Mouse (Mus musculus) CH12.LX (cell line): ENCODE data around the gene Ankrd13c. TPM values are rescaled to one million over a fixed set of nuclear protein-coding genes. Genes with fewer than 3 reads are reported as not detected.

Source experiments
- DNase-seq: peaks from one replicate; pipeline ENCODE4 v3.0.0-alpha.2; 2013; ENCODE audit errors: extremely low read depth
- H3K27ac ChIP-seq: 2 replicates; pipeline ENCODE4 v1.5.1; 2012; ENCODE audit warnings: low read depth, mild to moderate bottlenecking, control low read depth, moderate library complexity; ENCODE audit not compliant: insufficient read depth
- H3K27me3 ChIP-seq: replicated peaks from 2 replicates; pipeline ENCODE3; 2012; ENCODE audit warnings: inconsistent platforms
- H3K36me3 ChIP-seq, 2 experiments: replicated peaks in 1 of 2; 2 replicates each; pipeline versions ENCODE3 to v1.6.1; 2012; ENCODE audit warnings: inconsistent platforms in 1 of 2, low read length in 1 of 2, mild to moderate bottlenecking in 1 of 2, mixed read lengths in 1 of 2, moderate library complexity in 1 of 2; ENCODE audit not compliant: control insufficient read depth in 1 of 2, insufficient read depth in 1 of 2
- H3K4me1 ChIP-seq, 2 experiments: 2 replicates each; pipeline ENCODE4 v1.6.1; 2012; ENCODE audit warnings: inconsistent platforms in 1 of 2, moderate library complexity in 1 of 2; ENCODE audit not compliant: insufficient read depth in 2 of 2, control insufficient read depth in 1 of 2
- H3K4me2 ChIP-seq: 2 replicates; pipeline ENCODE4 v1.6.1; 2012; ENCODE audit warnings: low read depth, mild to moderate bottlenecking, control low read depth; ENCODE audit not compliant: poor library complexity, insufficient read depth, severe bottlenecking
- H3K4me3 ChIP-seq, 3 experiments: fragments of 150-350 bp in 1 of 3; sonication (generic) in 1 of 3; replicated peaks in 1 of 3; 2 replicates each; pipeline versions ENCODE3 to v1.5.1; 2011 to 2012; ENCODE audit warnings: low read depth in 2 of 3, low read length in 2 of 3, mild to moderate bottlenecking in 2 of 3, moderate library complexity in 2 of 3, control low read depth in 1 of 3, improper control_type of control experiment in 1 of 3, inconsistent platforms in 1 of 3, mixed read lengths in 1 of 3; ENCODE audit not compliant: poor library complexity in 1 of 3
- H3K79me2 ChIP-seq: replicated peaks from 2 replicates; pipeline ENCODE4 v1.6.1; 2012; ENCODE audit warnings: mild to moderate bottlenecking, moderate library complexity; ENCODE audit not compliant: control insufficient read depth, poor library complexity, insufficient read depth, severe bottlenecking; ENCODE audit errors: extremely low read depth
- H3K9ac ChIP-seq: 2 replicates; pipeline ENCODE4 v1.6.1; 2012; ENCODE audit warnings: low read depth, mild to moderate bottlenecking, control low read depth, moderate library complexity; ENCODE audit not compliant: insufficient read depth
- H3K9me3 ChIP-seq: replicated peaks from 2 replicates; pipeline ENCODE3; 2012; ENCODE audit warnings: low read length, inconsistent platforms, mixed read lengths
- CTCF ChIP-seq, 2 experiments: IDR thresholded peaks in 1 of 2; conservative IDR thresholded peaks in 1 of 2; 2 replicates each; pipeline ENCODE4 v1.5.1; 2011 to 2012; ENCODE audit warnings: low read depth in 2 of 2, low read length in 2 of 2, improper control_type of control experiment in 1 of 2, inconsistent platforms in 1 of 2, mild to moderate bottlenecking in 1 of 2, moderate library complexity in 1 of 2
- E2F4 ChIP-seq: IDR thresholded peaks from 2 replicates; pipeline ENCODE4 v1.6.1; 2011; ENCODE audit warnings: low read depth, low read length, improper control_type of control experiment; ENCODE audit not compliant: insufficient replicate concordance
- ELF1 ChIP-seq: IDR thresholded peaks from 2 replicates; pipeline ENCODE4 v1.6.1; 2014; ENCODE audit warnings: low read depth, mild to moderate bottlenecking, inconsistent platforms, low read length, improper control_type of control experiment
- ETS1 ChIP-seq: conservative IDR thresholded peaks from 2 replicates; pipeline ENCODE4 v1.6.1; 2012; ENCODE audit warnings: low read depth, mild to moderate bottlenecking, inconsistent platforms, low read length, improper control_type of control experiment, moderate library complexity
- HCFC1 ChIP-seq: IDR thresholded peaks from 2 replicates; pipeline ENCODE4 v1.6.1; 2012; ENCODE audit warnings: low read depth, mild to moderate bottlenecking, inconsistent platforms, low read length, improper control_type of control experiment
- JUN ChIP-seq: IDR thresholded peaks from 2 replicates; pipeline ENCODE4 v1.6.1; 2011; ENCODE audit warnings: low read depth, mild to moderate bottlenecking, low read length, improper control_type of control experiment, moderate library complexity; ENCODE audit not compliant: insufficient read depth
- JUND ChIP-seq: conservative IDR thresholded peaks from 2 replicates; pipeline ENCODE4 v1.6.1; 2011; ENCODE audit warnings: low read depth, low read length, improper control_type of control experiment
- KAT2A ChIP-seq: IDR thresholded peaks from 2 replicates; pipeline ENCODE4 v1.6.1; 2012; ENCODE audit warnings: low read length, improper control_type of control experiment, inconsistent platforms; ENCODE audit not compliant: insufficient replicate concordance
- MAZ ChIP-seq: IDR thresholded peaks from 2 replicates; pipeline ENCODE4 v1.6.1; 2012; ENCODE audit warnings: low read depth, mild to moderate bottlenecking, inconsistent platforms, low read length, improper control_type of control experiment, moderate library complexity
- MEF2A ChIP-seq: IDR thresholded peaks from 2 replicates; pipeline ENCODE4 v1.6.1; 2014; ENCODE audit warnings: low read depth, mild to moderate bottlenecking, inconsistent platforms, low read length, improper control_type of control experiment, borderline replicate concordance
- MYC ChIP-seq: IDR thresholded peaks from 2 replicates; pipeline ENCODE4 v1.6.1; 2011; ENCODE audit warnings: low read depth, mild to moderate bottlenecking, improper control_type of control experiment, low read length
- NELFE ChIP-seq: IDR thresholded peaks from 2 replicates; pipeline ENCODE4 v1.6.1; 2011; ENCODE audit warnings: low read depth, low read length, improper control_type of control experiment
- POLR2A ChIP-seq: IDR thresholded peaks from 2 replicates; pipeline ENCODE4 v1.6.1; 2011; ENCODE audit warnings: low read depth, mild to moderate bottlenecking, improper control_type of control experiment, low read length
- POLR2AphosphoS2 ChIP-seq: IDR thresholded peaks from 2 replicates; pipeline ENCODE4 v1.6.1; 2011; ENCODE audit warnings: low read depth, low read length, improper control_type of control experiment
- TBP ChIP-seq: conservative IDR thresholded peaks from 2 replicates; pipeline ENCODE4 v1.6.1; 2011; ENCODE audit warnings: low read depth, low read length, improper control_type of control experiment
- TCF12 ChIP-seq: IDR thresholded peaks from 2 replicates; pipeline ENCODE4 v1.6.1; 2014; ENCODE audit warnings: low read depth, mild to moderate bottlenecking, inconsistent platforms, low read length, improper control_type of control experiment
- ZKSCAN1 ChIP-seq: IDR thresholded peaks from 2 replicates; pipeline ENCODE4 v1.6.1; 2012; ENCODE audit warnings: low read depth, inconsistent platforms, low read length, improper control_type of control experiment, borderline replicate concordance
- dilution Hi-C: fragments of 300-500 bp; cut with MboI; formaldehyde crosslinking; loops from 2 replicates; pipeline ENCODE4 v1.14.3; 2020; ENCODE audit warnings: low sequenced_read_pairs; ENCODE audit not compliant: extremely low pct_unique_long_range_greater_than_20kb, extremely low pct_ligation_motif_present
- in situ Hi-C: fragments of 300-500 bp; cut with MboI; formaldehyde crosslinking; loops from 3 replicates; pipeline ENCODE4 v1.14.3; 2019; ENCODE audit warnings: low sequenced_read_pairs, low pct_ligation_motif_present, low pct_unique_long_range_greater_than_20kb, mixed read lengths
- polyA plus RNA-seq: library from polyadenylated mRNA; unstranded; fragments of >175 nt; gene quantifications from 2 replicates; pipeline ENCODE4 v1.2.1, GENCODE M21; 2012; ENCODE audit warnings: low read depth; ENCODE audit not compliant: insufficient read length
- total RNA-seq, 2 experiments: library from RNA; depleted of rRNA; stranded (reverse); fragments of 300-350 nt in 1 of 2; fragments of >200 nt in 1 of 2; gene quantifications; 2 replicates each; pipeline ENCODE4 v1.2.3; 2012 to 2014

Gene Ankrd13c
- total and polyA plus RNA-seq, 3 experiments, result 18.9 to 65.3 (median 54.4) TPM

DNA sequence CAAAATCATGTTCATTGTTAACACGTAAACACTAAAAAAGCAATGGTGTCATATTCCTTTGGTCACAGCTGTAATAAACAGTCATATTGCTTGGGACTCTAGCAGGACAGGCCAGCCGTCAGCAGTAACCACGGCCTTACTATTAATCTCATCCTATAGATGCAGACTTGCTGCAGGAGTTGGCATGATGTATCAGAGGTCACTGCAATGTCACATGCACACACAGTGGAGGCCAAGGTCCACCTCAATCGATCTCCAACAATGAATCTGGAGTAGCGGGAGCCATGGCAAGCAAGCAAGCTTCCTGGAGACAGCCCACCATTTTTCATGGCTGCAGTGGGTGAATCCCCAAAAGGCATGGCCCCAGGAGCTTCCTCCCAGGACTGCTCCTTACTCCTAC is 45.3 kb upstream of the Ankrd13c start:
- Histone ChIP-seq H3K79me2 (no peaks in the 10 kb centered on the region), H3K4me2 (no peak overlapping the region), H3K4me1 (no peaks in the 10 kb centered on the region), H3K9ac (no peak overlapping the region), H3K27ac (no peak overlapping the region), H3K4me3 (no peak overlapping the region)
- no peak for DNase-seq
- dilution Hi-C loops, result no loop called here
- in situ Hi-C loops, result no loop called here
- TF ChIP-seq CTCF (conservative IDR thresholded peaks at IDR 0.05 in 1 of 2, IDR thresholded peaks at IDR 0.05 in 1 of 2; ENCODE audit: low read depth in 2 of 2, low read length in 2 of 2), result no peak
- TF ChIP-seq ZKSCAN1, result no peak
- no peak for TF ChIP-seq JUN
- TF ChIP-seq MYC, result no peak
- TF ChIP-seq, all 38 proteins: peak for 0
- H3K27me3 ChIP-seq, result no peaks in the 10 kb centered on the region
- H3K9me3 ChIP-seq, result no peaks in the 10 kb centered on the region
- H3K36me3 ChIP-seq, result peaks cover 82 to 94% of the 10 kb centered on the region in 2 experiments

DNA sequence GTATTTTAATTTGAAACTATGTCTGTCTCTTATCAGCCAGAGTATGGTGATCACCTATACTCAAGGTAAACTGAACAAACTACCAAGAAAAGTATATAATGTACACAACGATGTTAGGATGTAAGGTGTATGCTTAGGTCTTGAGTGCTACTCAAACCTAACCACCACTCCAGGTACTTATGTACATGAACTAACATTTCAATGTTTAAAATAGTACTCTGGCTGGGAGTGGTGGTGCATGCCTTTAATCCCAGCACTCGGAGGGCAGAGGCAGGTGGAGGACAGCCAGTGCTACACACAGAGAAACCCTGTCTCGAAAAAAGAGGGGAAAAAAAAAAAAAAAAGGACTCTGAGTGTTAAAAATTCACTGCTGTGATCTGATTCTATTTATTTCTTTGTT is 38.9 kb upstream of the Ankrd13c start:
- dilution Hi-C loops, result no loop called here
- Histone ChIP-seq H3K4me3 (no peak overlapping the region), H3K27me3 (no peaks in the 10 kb centered on the region), H3K4me2 (no peak overlapping the region), H3K9ac (no peak overlapping the region), H3K4me1 (peaks cover 0 to 3% of the 10 kb centered on the region in 2 experiments; a peak in 2 of 4 replicates), H3K36me3 (peaks cover 88 to 95% of the 10 kb centered on the region in 2 experiments), H3K9me3 (no peaks in the 10 kb centered on the region), H3K79me2 (peaks cover 5% of the 10 kb centered on the region; the same call in 1 of the 2 replicates), H3K27ac (no peak overlapping the region)
- no peak for DNase-seq
- in situ Hi-C loops, result no loop called here
- TF ChIP-seq ETS1 (no peak), MAZ (no peak), MEF2A (no peak), POLR2A (no peak), HCFC1 (no peak), NELFE (no peak), ELF1 (no peak), TCF12 (no peak), POLR2AphosphoS2 (no peak), ZKSCAN1 (no peak), TBP (no peak), KAT2A (no peak), E2F4 (no peak), JUND (no peak)
